Mouse (Mus musculus): ENCODE measurements around the gene Acap1. TPM values are rescaled to one million over a fixed set of nuclear protein-coding genes. Genes with fewer than 3 reads are reported as not detected.
"Not testable (repeated sequence)": the region's sequence is repeated elsewhere in the genome, so short reads cannot be mapped to it uniquely, and the experiment has no call there.

The Acap1 gene
- total RNA-seq, 2 experiments from 2014 or later: 1.4 to 1.7 TPM

GRCm38 (mm10) chr11:69921114-69922011 is 26.0 kb upstream of the Acap1 start, which contains the start of gene Eif5a:
Eif5a (minus strand) TSS chr11:69921958.
- peak; percentile 100 for DNase-seq (ENCODE audit: low spot score in 2 of 2)

- DNase-seq (ENCODE audit: low spot score in 2 of 2): peak in 1 of 2 experiments; percentile 40
Observed at GRCm38 (mm10) chr11:69920266-69921031, 25.1 kb upstream of the Acap1 start.

DNA sequence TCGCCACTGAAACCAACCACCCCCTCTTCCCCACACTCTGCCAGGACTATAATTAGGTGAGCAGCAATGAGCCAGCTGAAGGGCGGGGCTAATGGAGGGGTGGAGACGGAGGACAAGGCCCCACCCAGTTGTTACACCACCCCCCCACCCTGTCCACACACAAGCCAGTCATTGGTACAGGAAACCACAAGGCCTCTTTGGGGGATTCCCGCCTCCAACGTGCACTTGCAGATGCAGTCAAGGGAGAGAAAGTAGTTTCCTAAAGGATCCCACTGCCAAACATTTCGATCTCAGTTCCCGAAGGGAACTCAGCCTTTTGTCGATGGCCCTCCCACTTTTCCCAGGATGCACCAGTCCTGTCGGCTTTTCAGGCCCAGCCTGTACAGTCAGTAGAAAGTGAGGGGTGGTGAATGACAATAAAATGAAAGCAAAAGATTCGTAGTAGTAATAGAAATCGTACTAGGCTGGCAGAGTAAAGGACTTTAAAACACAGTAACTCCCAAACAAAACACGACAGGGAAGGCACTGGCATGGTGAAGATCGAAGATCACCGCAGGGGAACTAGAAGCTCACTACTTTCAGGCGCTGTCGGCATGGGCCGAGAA is 24.4 kb upstream of the Acap1 start:
- DNase-seq (ENCODE audit: low spot score in 2 of 2): peak; percentile 35 to 69

DNA sequence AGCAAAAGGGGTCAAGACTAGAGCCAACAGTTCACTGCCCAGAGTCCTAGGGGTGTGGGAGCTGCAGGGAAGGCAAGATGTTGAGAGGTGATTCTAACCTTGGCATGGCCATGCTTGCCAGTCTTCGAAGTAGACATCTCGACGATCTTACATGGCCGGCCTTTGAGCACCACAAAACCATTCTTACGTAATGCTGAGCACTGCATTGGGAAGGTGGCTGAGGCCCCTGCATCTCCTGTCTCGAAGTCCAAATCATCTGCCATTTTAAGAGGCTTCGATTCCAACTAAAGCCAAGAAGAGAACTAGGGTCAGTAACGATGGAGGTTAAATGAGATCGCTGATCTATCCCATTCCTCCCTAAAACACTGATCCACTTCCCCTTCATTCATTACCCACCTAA is 23.7 kb upstream of the Acap1 start:
- no peak for DNase-seq (ENCODE audit: low spot score in 2 of 2)

DNA sequence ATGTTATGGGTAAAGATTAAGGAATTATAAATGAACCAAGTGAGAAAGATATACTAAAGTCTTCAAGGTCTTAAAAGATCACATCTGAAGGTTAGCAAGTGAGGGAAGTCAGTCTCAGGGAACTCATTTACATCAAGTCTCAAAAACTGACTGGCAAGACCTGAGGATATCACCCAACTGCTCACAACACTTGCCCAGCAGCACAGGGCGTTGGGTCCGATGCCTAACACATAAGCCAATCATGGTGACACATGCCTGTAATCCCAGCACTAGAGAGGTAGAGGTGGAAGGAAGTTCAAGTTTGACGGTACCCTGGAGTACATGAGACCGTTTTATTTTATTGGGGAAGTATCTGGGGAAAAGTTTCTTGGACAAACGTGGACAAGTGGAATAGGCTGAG is 22.8 kb upstream of the Acap1 start:
- DNase-seq (ENCODE audit: low spot score in 2 of 2): no peak

DNA sequence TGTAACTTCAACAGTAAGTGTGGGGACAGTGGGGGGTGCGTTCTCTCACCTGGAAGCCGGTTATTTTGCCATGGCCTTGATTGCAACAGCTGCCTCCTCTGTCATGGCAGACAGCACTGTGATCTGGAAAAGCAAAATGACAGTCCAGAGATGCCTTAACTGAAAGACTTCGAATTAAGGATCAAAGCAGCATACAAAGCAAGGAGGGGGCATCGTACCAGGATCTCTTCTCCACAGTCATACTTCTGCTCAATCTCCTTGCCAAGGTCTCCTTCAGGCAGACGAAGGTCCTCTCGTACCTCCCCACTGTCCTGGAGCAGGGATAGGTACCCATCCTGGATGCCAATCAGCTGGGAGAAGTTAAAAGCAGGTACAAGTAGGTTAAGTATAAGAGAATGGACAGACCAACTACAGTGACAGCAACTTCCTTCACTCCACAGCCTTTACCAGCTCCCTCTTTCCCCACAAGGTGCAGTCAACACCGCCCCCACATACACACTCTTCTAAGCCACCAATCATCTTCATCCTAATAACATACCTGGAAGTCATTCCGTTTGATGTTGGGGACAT is 22.1 kb upstream of the Acap1 start:
- DNase-seq (ENCODE audit: low spot score in 2 of 2): no peak

- not testable (repeated sequence) for DNase-seq (ENCODE audit: low spot score in 2 of 2)
Observed at GRCm38 (mm10) chr11:69916652-69917378, 21.5 kb upstream of the Acap1 start.

DNA sequence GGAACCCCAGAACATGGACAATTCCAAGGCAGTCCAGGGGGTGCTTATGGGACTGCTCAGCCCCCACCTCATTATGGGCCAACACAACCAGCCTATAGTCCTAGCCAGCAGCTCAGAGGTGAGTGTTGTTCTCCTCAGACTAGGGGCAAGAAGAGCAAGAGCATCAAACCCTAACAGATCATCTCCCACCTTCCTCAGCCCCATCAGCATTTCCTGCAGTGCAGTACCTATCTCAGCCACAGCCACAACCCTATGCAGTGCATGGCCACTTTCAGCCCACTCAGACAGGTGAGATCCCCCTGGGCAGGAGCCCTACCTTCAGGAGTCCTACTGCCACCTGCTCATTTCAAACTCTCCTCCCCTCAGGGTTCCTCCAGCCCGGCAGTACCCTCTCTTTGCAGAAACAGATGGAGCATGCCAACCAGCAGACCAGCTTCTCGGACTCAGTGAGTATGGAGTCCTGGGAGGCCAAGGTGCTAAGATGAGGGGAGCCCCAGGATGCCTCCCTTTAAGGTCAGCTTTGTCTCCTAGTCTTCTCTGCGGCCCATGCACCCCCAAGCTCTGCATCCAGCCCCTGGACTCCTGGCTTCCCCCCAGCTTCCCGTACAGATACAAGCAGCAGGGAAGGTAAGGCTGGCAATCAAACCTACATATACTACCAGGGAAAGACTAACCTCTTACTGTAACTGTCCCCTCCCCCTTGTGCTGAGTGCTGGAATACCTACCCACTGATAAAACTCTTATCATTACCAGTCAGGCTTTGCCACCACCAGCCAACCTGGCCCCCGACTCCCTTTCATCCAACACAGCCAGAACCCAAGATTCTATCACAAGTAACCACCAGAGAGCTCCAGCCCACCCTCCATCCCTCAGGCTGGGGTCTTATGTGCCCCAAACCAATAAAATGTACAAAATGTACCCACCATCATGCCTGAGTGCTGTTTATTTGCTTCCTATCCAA is 20.6 kb upstream of the Acap1 start:
- DNase-seq (ENCODE audit: low spot score in 2 of 2): no peak

DNA sequence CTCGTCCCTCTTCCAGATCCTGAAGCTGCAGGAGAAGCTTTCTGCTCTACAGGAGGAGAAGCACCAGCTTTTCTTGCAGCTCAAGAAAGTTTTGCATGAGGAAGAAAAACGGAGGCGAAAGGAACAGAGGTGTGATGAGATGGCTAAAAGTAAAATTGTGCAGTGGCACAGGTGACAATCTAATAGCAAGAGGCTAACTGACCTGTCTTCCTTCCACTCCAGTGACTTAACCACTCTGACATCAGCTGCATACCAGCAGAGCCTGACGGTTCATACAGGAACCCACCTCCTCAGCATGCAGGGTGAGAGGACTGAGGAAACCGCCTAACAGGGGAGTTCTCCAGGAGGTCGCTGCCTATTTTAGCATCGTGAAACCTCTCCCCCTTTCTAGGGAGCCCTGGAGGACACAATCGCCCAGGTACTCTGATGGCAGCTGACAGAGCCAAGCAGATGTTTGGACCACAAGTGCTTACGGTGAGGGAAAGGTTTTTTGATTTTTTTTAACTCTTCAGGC is 19.6 kb upstream of the Acap1 start:
- DNase-seq (ENCODE audit: low spot score in 2 of 2): no peak

GRCm38 (mm10) chr11:69914372-69914764 is 19.0 kb upstream of the Acap1 start:
- DNase-seq (ENCODE audit: low spot score in 2 of 2): no peak

DNA sequence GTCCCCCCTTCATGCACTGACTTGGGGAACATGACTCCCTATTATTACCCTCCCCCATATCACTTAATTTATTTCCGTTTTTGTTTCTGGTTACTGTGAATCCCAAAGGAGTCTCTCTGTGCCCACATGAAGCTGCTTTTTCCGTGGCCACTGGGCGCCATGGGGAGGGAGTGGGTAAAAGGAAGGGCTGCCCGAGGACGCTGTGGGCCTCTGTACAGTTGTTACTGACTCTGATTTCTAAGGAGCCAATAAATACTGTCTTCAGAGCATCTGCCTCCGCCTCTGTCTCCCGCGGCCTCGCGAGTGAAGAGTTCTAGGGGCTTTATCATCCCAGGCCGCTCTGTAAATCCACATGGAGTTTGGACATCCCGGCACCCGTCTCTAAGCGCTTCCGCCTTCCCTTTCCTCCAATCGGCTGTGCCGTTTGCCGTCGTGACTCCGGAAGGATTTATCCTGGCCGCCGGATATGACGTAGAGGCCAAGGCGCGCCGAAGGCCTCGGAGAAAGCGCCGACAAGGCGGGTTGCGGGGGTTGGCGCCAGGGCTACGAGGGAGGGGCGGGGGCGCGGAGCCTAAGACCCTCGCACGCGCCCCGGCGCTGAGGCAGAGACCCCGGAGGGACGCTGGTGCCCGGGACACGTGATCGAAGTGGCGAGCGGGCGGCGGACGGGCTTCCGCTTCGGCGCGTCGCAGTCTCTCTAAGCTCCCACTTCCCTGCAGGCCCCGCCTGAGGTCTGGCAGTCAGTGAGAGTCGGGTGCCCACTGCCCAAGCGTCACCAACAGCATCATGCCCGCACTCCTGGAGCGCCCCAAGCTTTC is 18.4 kb upstream of the Acap1 start, which contains the start of gene Gps2:
TSS of gene Gps2 (plus strand) at position 335 of the 818 bp plus-strand sequence.
- peak; percentile 82 to 84 for DNase-seq (ENCODE audit: low spot score in 2 of 2)

- no peak for DNase-seq (ENCODE audit: low spot score in 2 of 2)
Observed at GRCm38 (mm10) chr11:69912716-69913530, 17.6 kb upstream of the Acap1 start.

- no peak for DNase-seq (ENCODE audit: low spot score in 2 of 2)
Observed at GRCm38 (mm10) chr11:69911701-69912100, 16.4 kb upstream of the Acap1 start.

GRCm38 (mm10) chr11:69910781-69911560 is 15.6 kb upstream of the Acap1 start:
- DNase-seq (ENCODE audit: low spot score in 2 of 2): no peak

- no peak for DNase-seq (ENCODE audit: low spot score in 2 of 2)
Observed at GRCm38 (mm10) chr11:69910177-69910576, 14.8 kb upstream of the Acap1 start.

- no peak for DNase-seq (ENCODE audit: low spot score in 2 of 2)
Observed at GRCm38 (mm10) chr11:69909174-69909573, 13.8 kb upstream of the Acap1 start.

- DNase-seq (ENCODE audit: low spot score in 2 of 2): no peak
Observed at GRCm38 (mm10) chr11:69908645-69909044, 13.3 kb upstream of the Acap1 start.
